Comparison of ENCODE assay signal across 8 mouse cellular contexts in genomic region chr10:25313856-25314584, GRCm38 (mm10). TPM values are rescaled to one million over a fixed set of nuclear protein-coding genes. Genes with fewer than 3 reads are reported as not detected.
DNase-seq lines count a peak whose midpoint lies in the region; ATAC-seq lines count a peak whose summit lies in the region.

No protein-coding gene starts in this region.

- peak overlapping the region; percentile 45 for H3K4me2 ChIP-seq in heart, embryonic 16.5 days (ENCODE audit: low read depth, low read length)
- H3K4me2 ChIP-seq in hindbrain, embryonic 15.5 days = peak overlapping the region; percentile 20; the same call in 1 of the 2 replicates
- H3K4me2 ChIP-seq in midbrain, embryonic 15.5 days = peak overlapping the region; percentile 23

- H3K9ac ChIP-seq in heart, embryonic 16.5 days (ENCODE audit: low read length) = peak overlapping the region; percentile 5; the same call in 1 of the 2 replicates
- H3K9ac ChIP-seq in hindbrain, embryonic 15.5 days = no peak overlapping the region
- no peak overlapping the region for H3K9ac ChIP-seq in midbrain, embryonic 15.5 days

- 19% methylated on average over 17 of the region's 17 CpGs for WGBS in heart, embryonic 16.5 days
- 18% methylated on average over 17 of the region's 17 CpGs for WGBS in hindbrain, embryonic 15.5 days
- WGBS in midbrain, embryonic 15.5 days = 7% methylated on average over 17 of the region's 17 CpGs

- H3K27me3 ChIP-seq in heart, embryonic 16.5 days (ENCODE audit: control insufficient read depth, insufficient read depth, low read length) = no peaks in the 10 kb centered on the region
- no peaks in the 10 kb centered on the region for H3K27me3 ChIP-seq in hindbrain, embryonic 15.5 days
- H3K27me3 ChIP-seq in midbrain, embryonic 15.5 days (replicated peaks) = no peaks in the 10 kb centered on the region

- H3K9me3 ChIP-seq in heart, embryonic 16.5 days (replicated peaks; ENCODE audit: control insufficient read depth, low read length) = no peaks in the 10 kb centered on the region
- H3K9me3 ChIP-seq in hindbrain, embryonic 15.5 days = no peaks in the 10 kb centered on the region
- H3K9me3 ChIP-seq in midbrain, embryonic 15.5 days = no peaks in the 10 kb centered on the region

- no peak overlapping the region for H3K27ac ChIP-seq in heart, embryonic 16.5 days (ENCODE audit: low read length)
- no peak overlapping the region for H3K27ac ChIP-seq in hindbrain, embryonic 15.5 days (replicated peaks)
- H3K27ac ChIP-seq in midbrain, embryonic 15.5 days = no peak overlapping the region

- no peak for ATAC-seq in heart, embryonic 16.5 days (replicated peaks; ENCODE audit: extremely low read depth, insufficient read depth, low FRiP score)
- ATAC-seq in hindbrain, embryonic 15.5 days (ENCODE audit: low FRiP score, low read depth) = no peak
- ATAC-seq in midbrain, embryonic 15.5 days (replicated peaks) = no peak
- no peak for ATAC-seq in megakaryocyte, adult 5-6 weeks (ENCODE audit: poor library complexity, severe bottlenecking)

- no peak for DNase-seq in heart, adult 9 months (ENCODE audit: low spot score in 2 of 2)
- peak; percentile 41 for DNase-seq in embryo, embryonic 10 days (ENCODE audit: low spot score)
- no peak for DNase-seq in adrenal gland, postnatal 4 days (ENCODE audit: low spot score in 2 of 2)
- no peak for DNase-seq in spleen, postnatal 4 days (ENCODE audit: low spot score in 2 of 2)

- H3K36me3 ChIP-seq in heart, embryonic 16.5 days (ENCODE audit: control insufficient read depth, insufficient read depth) = no peaks in the 10 kb centered on the region
- no peaks in the 10 kb centered on the region for H3K36me3 ChIP-seq in hindbrain, embryonic 15.5 days
- no peaks in the 10 kb centered on the region for H3K36me3 ChIP-seq in midbrain, embryonic 15.5 days (replicated peaks)

- peak overlapping the region; percentile 6; the same call in 1 of the 2 replicates for H3K4me3 ChIP-seq in heart, embryonic 16.5 days (ENCODE audit: low read length)
- no peak overlapping the region for H3K4me3 ChIP-seq in hindbrain, embryonic 15.5 days
- no peak overlapping the region for H3K4me3 ChIP-seq in midbrain, embryonic 15.5 days

- H3K4me1 ChIP-seq in heart, embryonic 16.5 days (ENCODE audit: control insufficient read depth, insufficient read depth, low read length) = peaks cover 12% of the 10 kb centered on the region
- peaks cover 9% of the 10 kb centered on the region; the same call in 1 of the 2 replicates for H3K4me1 ChIP-seq in hindbrain, embryonic 15.5 days (replicated peaks)
- peaks cover 9% of the 10 kb centered on the region; the same call in 1 of the 2 replicates for H3K4me1 ChIP-seq in midbrain, embryonic 15.5 days

RNA-seq across cellular contexts. Expression of gene Akap7, which starts 6.3 kb away (rescaled TPM):
- polyA plus RNA-seq in heart, embryonic 16.5 days (2015; fragmentation: Nextera tagmentation; extraction: Ambion mirVana) = 23.9 and 26.9 TPM in 2 replicates
- polyA plus RNA-seq in hindbrain, embryonic 15.5 days (2015; fragmentation: Nextera tagmentation; extraction: Ambion mirVana) = 51.6 and 57.7 TPM in 2 replicates
- polyA plus RNA-seq in midbrain, embryonic 15.5 days (2015; fragmentation: Nextera tagmentation; extraction: Ambion mirVana) = 38.5 and 42.4 TPM in 2 replicates
- total RNA-seq in adrenal gland, postnatal 4 days (2021) = 100 to 1,000 TPM in 1 of 2 experiments, 10 to 100 TPM in 1; 87.9 to 104 TPM
- 15.5 and 20.1 TPM in 2 replicates for total RNA-seq in megakaryocyte, adult 5-6 weeks (2015)
- total RNA-seq in megakaryocyte, adult 5-6 weeks (2017) = 18.5 and 18.8 TPM in 2 replicates

RNA-seq across cellular contexts. Expression of gene Epb41l2, which starts 45.6 kb away (rescaled TPM):
- polyA plus RNA-seq in heart, embryonic 16.5 days (2015; fragmentation: Nextera tagmentation; extraction: Ambion mirVana) = 49.8 and 52.1 TPM in 2 replicates
- 27.4 and 30.5 TPM in 2 replicates for polyA plus RNA-seq in hindbrain, embryonic 15.5 days (2015; fragmentation: Nextera tagmentation; extraction: Ambion mirVana)
- 25.4 and 27.7 TPM in 2 replicates for polyA plus RNA-seq in midbrain, embryonic 15.5 days (2015; fragmentation: Nextera tagmentation; extraction: Ambion mirVana)
- total RNA-seq in adrenal gland, postnatal 4 days (2021) = 100 to 1,000 TPM in 1 of 2 experiments, 10 to 100 TPM in 1; 99.1 to 109 TPM
- total RNA-seq in megakaryocyte, adult 5-6 weeks (2015) = 52.6 and 58.2 TPM in 2 replicates
- total RNA-seq in megakaryocyte, adult 5-6 weeks (2017) = 51.8 and 52.0 TPM in 2 replicates
